Mouse (Mus musculus) bone marrow macrophage, adult 2 months (primary cell): ENCODE data around the gene Sar1a. TPM values are rescaled to one million over a fixed set of nuclear protein-coding genes. Genes with fewer than 3 reads are reported as not detected.

Experiments used
- H3K27ac ChIP-seq: 2 replicates; pipeline ENCODE4 v1.5.1; 2012; ENCODE audit warnings: low read depth, low read length; ENCODE audit not compliant: insufficient read depth
- H3K4me1 ChIP-seq: 2 replicates; pipeline ENCODE4 v1.6.1; 2012; ENCODE audit warnings: low read length; ENCODE audit not compliant: control insufficient read depth, insufficient read depth
- H3K4me3 ChIP-seq: 2 replicates; pipeline ENCODE4 v1.5.1; 2012; ENCODE audit warnings: mild to moderate bottlenecking, low read length, moderate library complexity; ENCODE audit not compliant: insufficient read depth
- CTCF ChIP-seq: IDR thresholded peaks from 2 replicates; pipeline ENCODE4 v1.5.1; 2012; ENCODE audit warnings: low read depth, mild to moderate bottlenecking, low read length, moderate library complexity
- POLR2A ChIP-seq: IDR thresholded peaks from 2 replicates; pipeline ENCODE4 v1.6.1; 2012; ENCODE audit warnings: mild to moderate bottlenecking, low read depth, low read length, borderline replicate concordance
- polyA plus RNA-seq: library from polyadenylated mRNA; stranded (reverse); fragments of >200 nt; gene quantifications from 2 replicates; pipeline ENCODE4 v1.2.4, GENCODE M21; 2012; ENCODE audit not compliant: missing spikeins, insufficient read depth, insufficient read length

Gene Sar1a
- polyA plus RNA-seq, 1 experiment = 71.9 TPM

DNA sequence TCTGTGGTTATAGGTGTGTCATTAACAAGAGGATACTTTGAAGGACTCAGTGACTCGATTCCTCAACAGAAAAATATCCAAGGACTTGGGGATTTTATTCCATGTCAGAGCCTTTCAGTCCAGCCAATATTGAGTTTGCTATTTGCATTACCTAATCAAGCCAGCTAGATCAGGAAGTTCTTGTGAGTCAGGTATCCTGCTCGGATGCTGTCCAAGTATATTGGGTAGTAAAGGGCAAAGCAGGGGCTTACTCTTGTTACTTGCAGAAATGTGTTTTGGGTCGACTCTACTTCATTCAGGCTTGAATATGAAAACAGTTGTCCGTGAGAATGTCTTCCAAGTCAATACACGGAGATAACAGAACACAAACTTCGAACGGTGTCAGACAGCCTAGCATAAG lies 25.4 kb upstream of the Sar1a start:
- Histone ChIP-seq H3K4me1 (no peaks in the 10 kb centered on the region), H3K4me3 (no peak overlapping the region), H3K27ac (no peak overlapping the region)
- no peak for TF ChIP-seq POLR2A
- no peak for TF ChIP-seq CTCF

DNA sequence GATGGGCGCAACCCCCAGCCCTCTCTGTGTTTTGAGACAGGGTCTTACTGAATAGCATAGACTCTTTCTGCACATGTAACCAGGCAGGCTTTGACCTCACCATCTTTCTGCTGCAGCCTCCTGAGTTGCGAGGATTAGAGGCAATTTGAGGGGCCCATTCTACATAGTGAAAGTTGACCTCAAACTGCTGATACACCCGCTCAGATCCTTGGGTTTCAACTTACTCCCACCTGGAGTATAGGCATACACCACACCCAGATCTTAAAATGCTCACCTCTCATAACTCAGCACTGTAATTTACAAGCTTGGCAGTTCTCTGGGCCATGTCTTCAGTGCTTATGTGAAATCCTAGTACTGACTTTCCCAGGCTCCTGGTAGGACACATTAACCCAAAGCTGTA lies 24.9 kb upstream of the Sar1a start:
- TF ChIP-seq CTCF (no peak), POLR2A (no peak)
- Histone ChIP-seq H3K4me3 (no peak overlapping the region), H3K4me1 (no peaks in the 10 kb centered on the region)

DNA sequence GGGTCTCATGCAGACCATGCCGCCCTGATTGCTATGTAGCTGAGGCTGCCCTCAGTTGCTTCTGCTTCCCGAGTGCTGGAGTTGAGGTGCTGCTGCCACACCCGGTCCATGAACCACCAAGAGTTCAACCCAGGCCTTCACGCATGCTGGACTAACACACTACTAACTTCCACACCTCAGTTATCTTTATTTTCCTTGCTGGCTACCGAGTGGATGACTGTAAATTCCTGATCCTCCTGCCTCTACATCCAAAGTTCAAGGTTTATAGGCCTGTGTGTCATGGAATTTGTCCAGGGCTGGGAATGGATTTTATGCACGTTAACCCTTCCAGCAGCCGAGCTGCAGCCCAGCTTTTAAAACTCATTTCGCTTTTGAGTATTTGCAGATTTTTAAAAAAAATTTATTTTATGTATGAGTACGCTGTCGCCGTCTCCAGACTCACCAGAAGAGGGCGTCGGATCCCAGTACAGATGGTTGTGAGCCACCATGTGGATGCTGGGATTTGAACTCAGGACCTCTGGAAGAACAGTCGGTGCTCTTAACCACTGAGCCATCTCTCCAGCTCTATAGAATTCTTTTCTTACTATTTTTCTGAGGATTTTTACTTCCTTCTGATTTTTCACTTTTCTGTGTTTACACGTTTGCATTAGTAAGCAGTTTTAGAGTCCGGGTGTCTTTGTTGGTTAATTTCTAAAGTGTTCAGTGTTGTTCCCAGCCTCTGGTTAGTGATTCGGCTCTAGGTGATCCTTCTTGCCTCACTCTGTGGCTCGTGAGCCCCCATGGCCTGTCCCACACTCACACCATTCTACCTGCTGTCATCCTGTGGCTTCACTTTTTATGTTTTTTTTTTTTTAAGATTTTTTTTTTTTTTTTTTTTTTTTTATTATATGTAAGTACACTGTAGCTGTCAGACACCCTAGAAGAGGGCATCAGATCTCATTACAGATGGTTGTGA lies 22.9 kb upstream of the Sar1a start:
- H3K27ac ChIP-seq = no peak overlapping the region
- no peak overlapping the region for H3K4me3 ChIP-seq
- TF ChIP-seq POLR2A = no peak
- TF ChIP-seq CTCF = no peak
- H3K4me1 ChIP-seq = peaks cover 8% of the 10 kb centered on the region

More for the DNA sequence above, 24.9 kb upstream of the Sar1a start:
- no peak overlapping the region for H3K27ac ChIP-seq

DNA sequence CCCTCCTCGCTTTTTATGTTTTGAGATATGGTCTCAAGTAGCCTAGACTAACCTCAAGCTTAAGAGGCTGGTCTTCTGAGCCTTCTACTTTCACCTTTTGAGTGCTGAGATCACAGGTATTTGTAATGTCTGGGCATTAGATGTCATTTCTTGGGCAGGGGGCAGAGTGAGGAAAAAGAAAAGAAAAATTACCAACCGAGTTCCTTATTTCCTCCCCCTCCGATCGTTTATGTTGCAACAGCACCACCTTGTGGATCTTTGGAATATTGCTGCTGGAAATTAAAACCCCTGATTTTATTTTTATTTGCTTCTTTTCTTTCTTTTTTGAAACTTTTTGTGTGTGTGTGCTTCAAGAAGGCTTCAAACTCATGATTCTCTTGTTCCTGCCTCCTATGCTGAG lies 22.1 kb upstream of the Sar1a start:
- no peak overlapping the region for H3K4me3 ChIP-seq
- H3K27ac ChIP-seq = no peak overlapping the region
- TF ChIP-seq CTCF (no peak), POLR2A (no peak)
- H3K4me1 ChIP-seq = peaks cover 16% of the 10 kb centered on the region

DNA sequence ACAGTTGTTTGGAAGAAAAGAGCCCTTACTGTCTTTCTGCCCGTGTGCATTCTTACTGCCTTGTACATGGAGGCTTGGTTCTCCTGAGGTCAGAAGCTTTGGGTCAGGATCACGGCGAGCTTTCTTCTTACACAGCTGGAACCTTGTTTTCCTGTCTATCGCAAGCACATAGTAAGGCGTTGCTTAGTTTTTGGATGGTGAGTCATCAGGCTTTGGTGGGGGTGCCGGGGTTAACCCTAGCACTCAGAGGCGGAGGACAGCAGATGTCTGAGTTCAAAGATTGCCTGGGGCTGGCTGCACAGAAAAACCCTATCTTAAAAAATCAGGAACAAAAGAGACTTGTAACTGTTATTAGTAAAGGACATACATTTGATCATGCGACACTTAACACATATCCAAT lies 18.2 kb upstream of the Sar1a start:
- H3K4me3 ChIP-seq = no peak overlapping the region
- peaks cover 17% of the 10 kb centered on the region for H3K4me1 ChIP-seq
- no peak for TF ChIP-seq POLR2A
- TF ChIP-seq CTCF = no peak
- H3K27ac ChIP-seq = peak overlapping the region; percentile 26; the same call in 1 of the 2 replicates

DNA sequence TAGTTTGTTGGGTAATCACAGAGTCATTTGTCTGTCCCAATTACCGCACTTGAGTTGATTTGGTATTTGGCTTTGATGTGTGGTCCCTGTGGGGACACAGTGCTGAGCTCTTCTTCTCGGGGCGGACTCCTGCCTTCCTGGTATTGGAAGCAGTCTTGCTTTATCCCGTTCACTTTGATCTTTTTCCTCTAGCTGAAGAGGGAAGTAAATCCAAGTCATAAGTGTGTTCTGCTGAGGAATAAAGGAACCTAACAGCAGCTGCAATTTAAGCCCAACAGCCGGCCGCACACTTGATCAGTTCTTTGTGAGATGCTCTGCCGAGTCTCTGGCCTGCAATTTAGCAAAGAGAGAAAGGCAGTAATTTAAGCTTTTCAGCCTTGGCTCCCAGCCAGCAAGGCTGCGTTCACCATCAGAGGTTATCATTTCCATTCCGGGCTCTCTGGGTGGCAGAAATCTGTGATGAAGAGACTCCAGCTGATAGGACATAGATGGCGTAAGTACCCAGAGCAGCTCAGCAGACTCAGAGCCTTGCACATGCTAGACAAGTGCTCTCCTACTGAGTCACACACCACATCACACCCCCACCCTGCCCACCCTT lies 17.6 kb upstream of the Sar1a start:
- TF ChIP-seq CTCF = no peak
- TF ChIP-seq POLR2A = no peak
- H3K27ac ChIP-seq = no peak overlapping the region
- peaks cover 17% of the 10 kb centered on the region for H3K4me1 ChIP-seq
- H3K4me3 ChIP-seq = no peak overlapping the region

DNA sequence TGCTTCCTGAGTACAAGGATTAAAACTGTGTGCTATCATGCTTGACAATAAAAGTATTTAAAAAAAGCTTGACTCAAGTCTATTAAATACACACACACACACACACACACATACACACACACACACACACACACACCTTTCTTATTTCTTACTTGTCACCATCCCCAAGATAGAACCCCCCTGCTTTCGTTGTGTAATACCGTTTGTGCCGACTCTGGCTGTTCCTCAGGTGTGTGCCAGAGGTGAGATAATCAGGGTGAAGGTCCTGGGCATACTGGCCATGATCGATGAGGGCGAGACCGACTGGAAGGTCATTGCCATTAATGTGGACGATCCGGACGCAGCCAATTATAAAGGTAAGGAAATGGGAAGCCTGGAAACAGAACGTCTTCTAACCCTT lies 15.0 kb upstream of the Sar1a start:
- Histone ChIP-seq H3K4me3 (no peak overlapping the region), H3K4me1 (peaks cover 19% of the 10 kb centered on the region), H3K27ac (no peak overlapping the region)
- TF ChIP-seq POLR2A (no peak), CTCF (no peak)

DNA sequence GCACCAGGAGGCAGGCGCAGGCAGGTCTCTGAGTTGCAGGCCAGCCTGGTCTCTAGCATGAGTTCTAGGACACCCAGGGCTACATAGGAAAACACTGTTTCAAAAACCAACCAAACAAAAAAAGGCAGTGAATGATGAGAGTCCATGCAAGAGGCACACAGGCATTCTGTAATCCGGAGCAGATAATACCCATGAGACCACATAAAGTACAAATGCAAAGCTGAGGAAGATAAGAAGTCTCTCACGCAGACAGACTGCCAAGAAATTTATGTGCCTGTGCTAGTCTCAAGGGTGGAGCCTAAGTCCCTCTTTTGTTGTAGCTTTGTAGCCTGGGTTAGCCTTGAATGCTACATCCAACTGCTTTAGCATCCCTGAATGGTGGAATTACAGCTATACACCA lies 14.4 kb upstream of the Sar1a start:
- H3K4me1 ChIP-seq = peaks cover 19% of the 10 kb centered on the region
- TF ChIP-seq CTCF (no peak), POLR2A (no peak)
- H3K27ac ChIP-seq = no peak overlapping the region
- H3K4me3 ChIP-seq = no peak overlapping the region

DNA sequence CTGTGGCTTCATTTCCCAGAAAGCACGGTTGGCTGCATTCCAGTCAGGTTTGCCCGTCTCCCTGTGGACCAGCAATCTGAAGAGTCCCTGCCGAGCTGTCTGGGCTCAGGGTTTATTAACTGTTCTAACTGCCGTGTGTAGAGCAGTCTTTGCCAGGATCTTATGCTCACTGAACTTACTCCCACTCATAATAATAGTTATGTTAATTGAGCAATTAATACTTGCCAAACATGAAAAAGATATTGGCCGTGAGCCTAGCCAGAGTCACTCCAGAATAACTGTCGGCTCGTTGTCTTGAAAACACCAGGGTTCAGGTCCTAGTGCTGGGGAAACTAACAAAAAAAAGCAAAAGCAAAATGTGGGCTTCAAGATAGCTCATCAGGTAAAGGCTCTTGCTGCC lies 10.8 kb upstream of the Sar1a start:
- Histone ChIP-seq H3K4me1 (peaks cover 2% of the 10 kb centered on the region; the same call in 1 of the 2 replicates), H3K4me3 (no peak overlapping the region), H3K27ac (no peak overlapping the region)
- TF ChIP-seq CTCF (no peak), POLR2A (no peak)

DNA sequence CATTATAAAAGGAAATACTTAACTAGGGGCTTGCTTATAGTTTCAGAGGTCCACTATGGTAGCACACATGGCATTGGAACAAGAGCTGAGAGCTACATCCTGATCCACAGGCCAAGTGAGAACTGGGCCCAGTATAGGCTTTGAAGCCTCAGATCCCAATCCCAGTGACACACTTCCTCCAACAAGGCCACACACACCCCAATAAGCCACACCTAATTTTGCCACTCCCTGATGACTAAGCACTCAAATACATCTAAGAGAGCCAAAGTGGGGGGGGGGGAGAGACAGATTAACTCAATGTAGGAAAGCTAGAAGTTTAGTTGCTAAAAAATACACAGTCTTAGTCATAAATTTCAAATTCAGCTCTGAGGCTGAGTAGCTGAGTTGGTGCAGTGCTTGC lies 10.2 kb upstream of the Sar1a start:
- peaks cover 2% of the 10 kb centered on the region; the same call in 1 of the 2 replicates for H3K4me1 ChIP-seq
- no peak overlapping the region for H3K4me3 ChIP-seq
- H3K27ac ChIP-seq = no peak overlapping the region
- no peak for TF ChIP-seq CTCF
- no peak for TF ChIP-seq POLR2A
